Mouse (Mus musculus): ENCODE results near the gene St7. TPM values are rescaled to one million over a fixed set of nuclear protein-coding genes. Genes with fewer than 3 reads are reported as not detected.

Gene St7
- polyA plus RNA-seq, 2 experiments, result 29.7 to 33.0 TPM

- no peak overlapping the region for H3K4me3 ChIP-seq (replicated peaks; ENCODE audit: low read length)
These were observed 239.1 kb downstream of the St7 start for GRCm38 (mm10) chr6:17931835-17932234.

GRCm38 (mm10) chr6:17932806-17933205 is 240.1 kb downstream of the St7 start:
- Histone ChIP-seq H3K9ac (ENCODE audit: low read depth, low read length, severe bottlenecking) (no peak overlapping the region), H3K9me3 (ENCODE audit: control insufficient read depth, low read length) (no peaks in the 10 kb centered on the region), H3K36me3 (ENCODE audit: control insufficient read depth, insufficient read depth, low read length) (peaks cover 6% of the 10 kb centered on the region; the same call in 1 of the 2 replicates), H3K4me3 (replicated peaks; ENCODE audit: low read length) (no peak overlapping the region), H3K27ac (replicated peaks; ENCODE audit: low read depth, low read length) (no peak overlapping the region), H3K4me2 (replicated peaks; ENCODE audit: low read depth, low read length, severe bottlenecking) (no peak overlapping the region), H3K27me3 (ENCODE audit: control insufficient read depth, insufficient read depth, low read length) (no peaks in the 10 kb centered on the region), H3K4me1 (ENCODE audit: control insufficient read depth, insufficient read depth, low read length) (peaks cover 5% of the 10 kb centered on the region; the same call in 1 of the 2 replicates)
- ATAC-seq (ENCODE audit: low FRiP score, low read depth) (no peak), DNase-seq (ENCODE audit: low spot score) (no peak)
- TF ChIP-seq POLR2A (IDR thresholded peaks at IDR 0.05; ENCODE audit: borderline replicate concordance, extremely low read depth, insufficient read depth, insufficient read length), result no peak
- WGBS, result 89% methylated on average over 8 of the region's 8 CpGs

More at GRCm38 (mm10) chr6:17931835-17932234, 239.1 kb downstream of the St7 start:
- TF ChIP-seq POLR2A (IDR thresholded peaks at IDR 0.05; ENCODE audit: borderline replicate concordance, extremely low read depth, insufficient read depth, insufficient read length), result no peak
- ATAC-seq (ENCODE audit: low FRiP score, low read depth), result no peak
- DNase-seq (ENCODE audit: low spot score), result no peak
- H3K27ac ChIP-seq (replicated peaks; ENCODE audit: low read depth, low read length), result no peak overlapping the region
- H3K36me3 ChIP-seq (ENCODE audit: control insufficient read depth, insufficient read depth, low read length), result peaks cover 6% of the 10 kb centered on the region; the same call in 1 of the 2 replicates
- no peak overlapping the region for H3K4me2 ChIP-seq (replicated peaks; ENCODE audit: low read depth, low read length, severe bottlenecking)
- H3K9me3 ChIP-seq (ENCODE audit: control insufficient read depth, low read length), result no peaks in the 10 kb centered on the region
- H3K4me1 ChIP-seq (ENCODE audit: control insufficient read depth, insufficient read depth, low read length), result peaks cover 5% of the 10 kb centered on the region; the same call in 1 of the 2 replicates
- H3K9ac ChIP-seq (ENCODE audit: low read depth, low read length, severe bottlenecking), result no peak overlapping the region
- H3K27me3 ChIP-seq (ENCODE audit: control insufficient read depth, insufficient read depth, low read length), result no peaks in the 10 kb centered on the region
- 56% methylated on average over 7 of the region's 7 CpGs for WGBS

- no peak overlapping the region for H3K4me2 ChIP-seq (replicated peaks; ENCODE audit: low read depth, low read length, severe bottlenecking)
- H3K4me1 ChIP-seq (ENCODE audit: control insufficient read depth, insufficient read depth, low read length), result no peaks in the 10 kb centered on the region
- no peak for TF ChIP-seq POLR2A (IDR thresholded peaks at IDR 0.05; ENCODE audit: borderline replicate concordance, extremely low read depth, insufficient read depth, insufficient read length)
- H3K4me3 ChIP-seq (replicated peaks; ENCODE audit: low read length), result no peak overlapping the region
- 41% methylated on average over 11 of the region's 11 CpGs for WGBS
- H3K27ac ChIP-seq (replicated peaks; ENCODE audit: low read depth, low read length), result no peak overlapping the region
- ATAC-seq (ENCODE audit: low FRiP score, low read depth), result no peak
- H3K27me3 ChIP-seq (ENCODE audit: control insufficient read depth, insufficient read depth, low read length), result no peaks in the 10 kb centered on the region
- DNase-seq (ENCODE audit: low spot score), result no peak
- no peaks in the 10 kb centered on the region for H3K9me3 ChIP-seq (ENCODE audit: control insufficient read depth, low read length)
- peaks cover 13% of the 10 kb centered on the region for H3K36me3 ChIP-seq (ENCODE audit: control insufficient read depth, insufficient read depth, low read length)
- H3K9ac ChIP-seq (ENCODE audit: low read depth, low read length, severe bottlenecking), result no peak overlapping the region
These were observed 246.1 kb downstream of the St7 start for GRCm38 (mm10) chr6:17938631-17939346.

- WGBS, result 57% methylated on average over 2 of the region's 2 CpGs
These were observed 249.2 kb downstream of the St7 start for GRCm38 (mm10) chr6:17941916-17942315.

GRCm38 (mm10) chr6:17942344-17942743 is 249.6 kb downstream of the St7 start:
- H3K36me3 ChIP-seq (ENCODE audit: control insufficient read depth, insufficient read depth, low read length), result peaks cover 7% of the 10 kb centered on the region
- H3K4me2 ChIP-seq (replicated peaks; ENCODE audit: low read depth, low read length, severe bottlenecking), result no peak overlapping the region
- no peak overlapping the region for H3K4me3 ChIP-seq (replicated peaks; ENCODE audit: low read length)
- H3K9me3 ChIP-seq (ENCODE audit: control insufficient read depth, low read length), result no peaks in the 10 kb centered on the region
- DNase-seq (ENCODE audit: low spot score) (no peak), ATAC-seq (ENCODE audit: low FRiP score, low read depth) (no peak)
- no peaks in the 10 kb centered on the region for H3K27me3 ChIP-seq (ENCODE audit: control insufficient read depth, insufficient read depth, low read length)
- H3K4me1 ChIP-seq (ENCODE audit: control insufficient read depth, insufficient read depth, low read length), result no peaks in the 10 kb centered on the region
- H3K9ac ChIP-seq (ENCODE audit: low read depth, low read length, severe bottlenecking), result no peak overlapping the region
- WGBS, result 41% methylated on average over 7 of the region's 7 CpGs
- H3K27ac ChIP-seq (replicated peaks; ENCODE audit: low read depth, low read length), result no peak overlapping the region
- TF ChIP-seq POLR2A (IDR thresholded peaks at IDR 0.05; ENCODE audit: borderline replicate concordance, extremely low read depth, insufficient read depth, insufficient read length), result no peak

More at GRCm38 (mm10) chr6:17941916-17942315, 249.2 kb downstream of the St7 start:
- H3K4me2 ChIP-seq (replicated peaks; ENCODE audit: low read depth, low read length, severe bottlenecking), result no peak overlapping the region
- H3K4me1 ChIP-seq (ENCODE audit: control insufficient read depth, insufficient read depth, low read length), result no peaks in the 10 kb centered on the region
- H3K27me3 ChIP-seq (ENCODE audit: control insufficient read depth, insufficient read depth, low read length), result no peaks in the 10 kb centered on the region
- peaks cover 7% of the 10 kb centered on the region for H3K36me3 ChIP-seq (ENCODE audit: control insufficient read depth, insufficient read depth, low read length)
- DNase-seq (ENCODE audit: low spot score) (no peak), ATAC-seq (ENCODE audit: low FRiP score, low read depth) (no peak)
- no peaks in the 10 kb centered on the region for H3K9me3 ChIP-seq (ENCODE audit: control insufficient read depth, low read length)
- H3K4me3 ChIP-seq (replicated peaks; ENCODE audit: low read length), result no peak overlapping the region
- TF ChIP-seq POLR2A (IDR thresholded peaks at IDR 0.05; ENCODE audit: borderline replicate concordance, extremely low read depth, insufficient read depth, insufficient read length), result no peak
- no peak overlapping the region for H3K9ac ChIP-seq (ENCODE audit: low read depth, low read length, severe bottlenecking)
- no peak overlapping the region for H3K27ac ChIP-seq (replicated peaks; ENCODE audit: low read depth, low read length)

Measured in limb, embryonic 14.5 days (tissue).